Mouse (Mus musculus): Measurements from ENCODE around the gene Bcat1.

GRCm38 (mm10) chr6:145115476-145116097 is 39.6 kb upstream of the Bcat1 start, which contains the start of gene Lrmp:
- TF ChIP-seq EP300 (IDR thresholded peaks at IDR 0.05; ENCODE audit: insufficient read depth, low read depth, low read length) (no peak), CTCF (IDR thresholded peaks at IDR 0.05; ENCODE audit: low read depth, low read length) (no peak)

All from ES-Bruce4 (cell line).